Mouse (Mus musculus) MEL (cell line): ENCODE data around the gene Rinl. TPM values are rescaled to one million over a fixed set of nuclear protein-coding genes. Genes with fewer than 3 reads are reported as not detected.

ENCODE experiments used
- DNase-seq: peaks from one replicate; pipeline ENCODE4 v3.0.0; 2011; ENCODE audit warnings: low read depth, low spot score
- H3K27ac ChIP-seq: 2 replicates; pipeline ENCODE4 v1.5.1; 2012; ENCODE audit warnings: low read depth, mild to moderate bottlenecking, control low read depth, low read length, moderate library complexity; ENCODE audit not compliant: control insufficient read depth
- H3K27me3 ChIP-seq, 2 experiments: fragments of 150-350 bp in 1 of 2; sonication (generic) in 1 of 2; 2 replicates each; pipeline ENCODE4 v1.6.1; 2012; ENCODE audit warnings: low read length in 2 of 2, mild to moderate bottlenecking in 2 of 2, improper control_type of control experiment in 1 of 2, moderate library complexity in 1 of 2; ENCODE audit not compliant: insufficient read depth in 2 of 2, control insufficient read depth in 1 of 2
- H3K36me3 ChIP-seq, 2 experiments: 2 replicates each; pipeline ENCODE4 v1.6.1; 2012 to 2014; ENCODE audit warnings: low read length in 2 of 2, improper control_type of control experiment in 1 of 2, inconsistent platforms in 1 of 2, mild to moderate bottlenecking in 1 of 2; ENCODE audit not compliant: insufficient read depth in 2 of 2, control insufficient read depth in 1 of 2
- H3K4me1 ChIP-seq, 2 experiments: fragments of 150-350 bp in 1 of 2; sonication (generic) in 1 of 2; 2 replicates each; pipeline ENCODE4 v1.6.1; 2012; ENCODE audit warnings: low read length in 2 of 2, improper control_type of control experiment in 1 of 2, mild to moderate bottlenecking in 1 of 2; ENCODE audit not compliant: insufficient read depth in 2 of 2, control insufficient read depth in 1 of 2
- H3K4me3 ChIP-seq, 2 experiments: fragments of 150-350 bp in 1 of 2; sonication (generic) in 1 of 2; 2 replicates each; pipeline ENCODE4 v1.5.1; 2012; ENCODE audit warnings: low read depth in 2 of 2, low read length in 2 of 2, mild to moderate bottlenecking in 2 of 2, moderate library complexity in 2 of 2, control low read depth in 1 of 2, improper control_type of control experiment in 1 of 2; ENCODE audit not compliant: control insufficient read depth in 1 of 2, insufficient read depth in 1 of 2
- H3K79me2 ChIP-seq: 2 replicates; pipeline ENCODE4 v1.6.1; 2012; ENCODE audit warnings: mild to moderate bottlenecking, low read length, moderate library complexity; ENCODE audit not compliant: control insufficient read depth, poor library complexity, insufficient read depth
- H3K9ac ChIP-seq: 2 replicates; pipeline ENCODE4 v1.6.1; 2012; ENCODE audit warnings: low read depth, mild to moderate bottlenecking, control low read depth, low read length, moderate library complexity; ENCODE audit not compliant: control insufficient read depth, poor library complexity, severe bottlenecking
- H3K9me3 ChIP-seq: fragments of 150-350 bp; sonication (generic); replicated peaks from 2 replicates; pipeline ENCODE4 v1.6.1; 2012; ENCODE audit warnings: mild to moderate bottlenecking, low read length, improper control_type of control experiment, moderate library complexity; ENCODE audit not compliant: insufficient read depth
- CHD2 ChIP-seq: IDR thresholded peaks from 2 replicates; pipeline ENCODE4 v1.6.1; 2011; ENCODE audit warnings: low read length, improper control_type of control experiment
- EP300 ChIP-seq, 2 experiments: IDR thresholded peaks; 2 replicates each; pipeline ENCODE4 v1.6.1; 2011; ENCODE audit warnings: improper control_type of control experiment in 2 of 2, low read length in 2 of 2, low read depth in 1 of 2, mild to moderate bottlenecking in 1 of 2
- ETS1 ChIP-seq: IDR thresholded peaks from 2 replicates; pipeline ENCODE4 v1.6.1; 2012; ENCODE audit warnings: low read depth, mild to moderate bottlenecking, inconsistent platforms, low read length, improper control_type of control experiment, moderate library complexity
- HCFC1 ChIP-seq: IDR thresholded peaks from 2 replicates; pipeline ENCODE4 v1.6.1; 2012; ENCODE audit warnings: low read depth, mild to moderate bottlenecking, inconsistent platforms, low read length, improper control_type of control experiment, moderate library complexity
- MAFK ChIP-seq: IDR thresholded peaks from 2 replicates; pipeline ENCODE4 v1.6.1; 2011; ENCODE audit warnings: low read depth, mild to moderate bottlenecking, low read length, improper control_type of control experiment, borderline replicate concordance
- MAX ChIP-seq: IDR thresholded peaks from 2 replicates; pipeline ENCODE4 v1.6.1; 2011; ENCODE audit warnings: low read length, improper control_type of control experiment
- MAZ ChIP-seq: IDR thresholded peaks from 2 replicates; pipeline ENCODE4 v1.6.1; 2012; ENCODE audit warnings: low read depth, mild to moderate bottlenecking, inconsistent platforms, low read length, improper control_type of control experiment
- MEF2A ChIP-seq: IDR thresholded peaks from 2 replicates; pipeline ENCODE4 v1.6.1; 2014; ENCODE audit warnings: low read depth, mild to moderate bottlenecking, inconsistent platforms, low read length, improper control_type of control experiment; ENCODE audit not compliant: poor library complexity, insufficient replicate concordance, severe bottlenecking; ENCODE audit errors: extremely low read depth
- MYC ChIP-seq: IDR thresholded peaks from 2 replicates; pipeline ENCODE4 v1.6.1; 2011; ENCODE audit warnings: low read depth, mild to moderate bottlenecking, low read length, improper control_type of control experiment, moderate library complexity
- NELFE ChIP-seq: IDR thresholded peaks from 2 replicates; pipeline ENCODE4 v1.6.1; 2011; ENCODE audit warnings: low read depth, low read length, improper control_type of control experiment
- NRF1 ChIP-seq: IDR thresholded peaks from 2 replicates; pipeline ENCODE4 v1.6.1; 2014; ENCODE audit warnings: low read depth, mild to moderate bottlenecking, inconsistent platforms, low read length, improper control_type of control experiment, moderate library complexity; ENCODE audit not compliant: poor library complexity, insufficient read depth, severe bottlenecking
- POLR2A ChIP-seq, 2 experiments: IDR thresholded peaks; 2 replicates each; pipeline ENCODE4 v1.6.1; 2011 to 2012; ENCODE audit warnings: low read length in 2 of 2, mild to moderate bottlenecking in 2 of 2, control low read depth in 1 of 2, improper control_type of control experiment in 1 of 2, low read depth in 1 of 2, moderate library complexity in 1 of 2; ENCODE audit not compliant: control insufficient read depth in 1 of 2, insufficient read depth in 1 of 2, poor library complexity in 1 of 2
- POLR2AphosphoS5 ChIP-seq: IDR thresholded peaks from 2 replicates; pipeline ENCODE4 v1.6.1; 2012; ENCODE audit warnings: low read depth, borderline replicate concordance, mild to moderate bottlenecking, inconsistent platforms, low read length, moderate library complexity, mixed read lengths
- RCOR1 ChIP-seq: IDR thresholded peaks from 2 replicates; pipeline ENCODE4 v1.6.1; 2012; ENCODE audit warnings: low read depth, mild to moderate bottlenecking, inconsistent platforms, low read length, improper control_type of control experiment
- SIN3A ChIP-seq: IDR thresholded peaks from 2 replicates; pipeline ENCODE4 v1.6.1; 2012; ENCODE audit warnings: low read length, improper control_type of control experiment, inconsistent platforms
- TAL1 ChIP-seq: IDR thresholded peaks from 2 replicates; pipeline ENCODE4 v1.6.1; 2012; ENCODE audit warnings: mild to moderate bottlenecking, inconsistent platforms, low read length, moderate library complexity, mixed read lengths
- TBP ChIP-seq: IDR thresholded peaks from 2 replicates; pipeline ENCODE4 v1.8.0; 2011; ENCODE audit warnings: low read depth, low read length, improper control_type of control experiment
- TCF12 ChIP-seq: IDR thresholded peaks from 2 replicates; pipeline ENCODE4 v1.6.1; 2014; ENCODE audit warnings: low read depth, mild to moderate bottlenecking, inconsistent platforms, low read length, improper control_type of control experiment, moderate library complexity
- ZMIZ1 ChIP-seq: IDR thresholded peaks from 2 replicates; pipeline ENCODE4 v1.6.1; 2012; ENCODE audit warnings: low read depth, mild to moderate bottlenecking, inconsistent platforms, low read length, improper control_type of control experiment, moderate library complexity
- ZNF384 ChIP-seq: IDR thresholded peaks from 2 replicates; pipeline ENCODE4 v1.6.1; 2012; ENCODE audit warnings: low read depth, mild to moderate bottlenecking, inconsistent platforms, low read length, improper control_type of control experiment
- polyA plus RNA-seq, 2 experiments: library from polyadenylated mRNA; stranded (reverse) in 1 of 2; unstranded in 1 of 2; fragments of >175 nt in 1 of 2; fragments of >200 nt in 1 of 2; gene quantifications; 2 replicates each; pipeline versions ENCODE4 v1.2.1 to v1.2.4; 2012; ENCODE audit warnings: low replicate concordance in 2 of 2, low read depth in 1 of 2; ENCODE audit not compliant: insufficient read length in 2 of 2, insufficient read depth in 1 of 2, missing spikeins in 1 of 2
- total RNA-seq: library from RNA; depleted of rRNA; stranded (reverse); fragments of 300-350 nt; gene quantifications from 2 replicates; pipeline ENCODE4 v1.2.3, GENCODE M21; 2012

Rinl gene
- total and polyA plus RNA-seq, 3 experiments = 39.9 to 63.9 TPM; not detected in 1

GRCm38 (mm10) chr7:28807641-28808220 lies 19.0 kb downstream of the Rinl start:
- H3K27me3 ChIP-seq = no peaks in the 10 kb centered on the region
- peak overlapping the region; percentile 67 to 69 for H3K4me3 ChIP-seq
- peaks cover 14 to 23% of the 10 kb centered on the region in 2 experiments for H3K4me1 ChIP-seq
- H3K27ac ChIP-seq = peak overlapping the region; percentile 99
- peaks cover 23% of the 10 kb centered on the region for H3K79me2 ChIP-seq
- peak overlapping the region; percentile 85 for H3K9ac ChIP-seq
- H3K9me3 ChIP-seq = no peaks in the 10 kb centered on the region
- TF ChIP-seq EP300 (IDR thresholded peaks at IDR 0.05; ENCODE audit: low read depth in 1 of 2, low read length in 2 of 2) = no peak
- no peak for TF ChIP-seq SIN3A
- TF ChIP-seq HCFC1 = no peak
- no peak for TF ChIP-seq MEF2A
- TF ChIP-seq RCOR1 = no peak
- no peak for TF ChIP-seq ETS1
- H3K36me3 ChIP-seq = peaks cover 5 to 23% of the 10 kb centered on the region in 2 experiments; a peak in 3 of 4 replicates
- DNase-seq = peak; percentile 51

- Histone ChIP-seq H3K4me1 (peaks cover 10 to 25% of the 10 kb centered on the region in 2 experiments), H3K9ac (peak within 1 kb of the TSS; percentile 85), H3K79me2 (peaks cover 29% of the 10 kb centered on the region), H3K4me3 (peak within 1 kb of the TSS; percentile 67 to 69), H3K9me3 (no peaks in the 10 kb centered on the region), H3K36me3 (peaks cover 6 to 25% of the 10 kb centered on the region in 2 experiments; a peak in 3 of 4 replicates), H3K27ac (peak within 1 kb of the TSS; percentile 99), H3K27me3 (no peaks in the 10 kb centered on the region)
- peak; percentile 86 for DNase-seq
- TF ChIP-seq MYC = 0 out of 2 replicates have a peak, but pooled peaks have one; percentile 51
- TF ChIP-seq MAZ = peak; percentile 1; the same call in 1 of the 2 replicates
- TF ChIP-seq POLR2A (IDR thresholded peaks at IDR 0.05; ENCODE audit: control insufficient read depth in 1 of 2, insufficient read depth in 1 of 2, low read depth in 1 of 2, low read length in 2 of 2, poor library complexity in 1 of 2) = peak in 1 of 2 experiments; percentile 34; a peak in 1 of 4 replicates
- 0 out of 2 replicates have a peak, but pooled peaks have one; percentile 45 for TF ChIP-seq POLR2AphosphoS5
- 0 out of 2 replicates have a peak, but pooled peaks have one; percentile 25 for TF ChIP-seq NRF1
- no peak for TF ChIP-seq ZNF384
- peak; percentile 66; the same call in 1 of the 2 replicates for TF ChIP-seq MAX
- 0 out of 2 replicates have a peak, but pooled peaks have one; percentile 18 for TF ChIP-seq TCF12
- TF ChIP-seq EP300 (IDR thresholded peaks at IDR 0.05; ENCODE audit: low read depth in 1 of 2, low read length in 2 of 2) = peak in 1 of 2 experiments; percentile 49; a peak in 2 of 4 replicates
- TF ChIP-seq ETS1 = peak; percentile 88
- no peak for TF ChIP-seq NELFE
- TF ChIP-seq MAFK = no peak
- TF ChIP-seq SIN3A = peak; percentile 82
- TF ChIP-seq ZMIZ1 = no peak
- peak; percentile 63 for TF ChIP-seq TBP
- TF ChIP-seq CHD2 = no peak
- TF ChIP-seq TAL1 = peak; percentile 25; the same call in 1 of the 2 replicates
These were observed 19.6 kb downstream of the Rinl start, which contains the start of gene Hnrnpl for GRCm38 (mm10) chr7:28808221-28808941. Gene Hnrnpl, plus strand, starts transcription at chr7:28808541.
